In genomic region chr6:52238155-52238545, GRCm38 (mm10) we compare ENCODE assay signal across 15 mouse cellular contexts. TPM values are rescaled to one million over a fixed set of nuclear protein-coding genes. Genes with fewer than 3 reads are reported as not detected.
DNase-seq lines count a peak whose midpoint lies in the region; ATAC-seq lines count a peak whose summit lies in the region.
"Had no signal": no experiment of that assay in that cellular context is flagged by ENCODE, and none has a peak within 500 bp of the region (broad histone marks: within the 10 kb centered on the region; RNA-seq: fewer than 3 reads in every experiment).

No protein-coding gene starts in this region.

- no peak overlapping the region for H3K9ac ChIP-seq in hindbrain, embryonic 11.5 days (ENCODE audit: low read depth, low read length)
- H3K9ac ChIP-seq in hindbrain, embryonic 12.5 days: no peak overlapping the region
- H3K9ac ChIP-seq in intestine, embryonic 15.5 days: no peak overlapping the region
- peak overlapping the region; percentile 97 for H3K9ac ChIP-seq in neural tube, embryonic 13.5 days
- H3K9ac ChIP-seq in hindbrain, embryonic 14.5 days: no peak overlapping the region
- H3K9ac ChIP-seq: heart, embryonic 15.5 days had no signal

- H3K27me3 ChIP-seq in hindbrain, embryonic 11.5 days (ENCODE audit: control insufficient read depth, insufficient read depth, low read length): peaks cover 94% of the 10 kb centered on the region
- peaks cover 97% of the 10 kb centered on the region for H3K27me3 ChIP-seq in hindbrain, embryonic 12.5 days
- H3K27me3 ChIP-seq in intestine, embryonic 15.5 days (replicated peaks): peaks cover 91% of the 10 kb centered on the region
- H3K27me3 ChIP-seq in neural tube, embryonic 13.5 days: peaks cover 71% of the 10 kb centered on the region
- H3K27me3 ChIP-seq in hindbrain, embryonic 14.5 days (ENCODE audit: control insufficient read depth, insufficient read depth, low read length): peaks cover 100% of the 10 kb centered on the region

- DNase-seq in hindbrain, embryonic 11.5 days (ENCODE audit: low spot score): peak; percentile 64
- peak; percentile 35 for DNase-seq in kidney, postnatal 14 days
- DNase-seq in natural killer cell, adult 2 months (ENCODE audit: low spot score in 2 of 2): no peak
- no peak for DNase-seq in hindbrain, embryonic 14.5 days (ENCODE audit: low spot score)
- DNase-seq: cerebellum, adult 18-20 months had no signal

- H3K4me2 ChIP-seq in hindbrain, embryonic 11.5 days (replicated peaks; ENCODE audit: low read depth, low read length): no peak overlapping the region
- no peak overlapping the region for H3K4me2 ChIP-seq in hindbrain, embryonic 12.5 days (replicated peaks)
- peak overlapping the region; percentile 28 for H3K4me2 ChIP-seq in intestine, embryonic 15.5 days (replicated peaks)
- H3K4me2 ChIP-seq in neural tube, embryonic 13.5 days: peak overlapping the region; percentile 97
- H3K4me2 ChIP-seq in hindbrain, embryonic 14.5 days (replicated peaks): no peak overlapping the region
- H3K4me2 ChIP-seq: heart, embryonic 15.5 days had no signal

- ATAC-seq in hindbrain, embryonic 11.5 days (ENCODE audit: low FRiP score): no peak
- ATAC-seq in hindbrain, embryonic 12.5 days (ENCODE audit: low FRiP score): no peak
- no peak for ATAC-seq in intestine, embryonic 15.5 days
- ATAC-seq in neural tube, embryonic 13.5 days (ENCODE audit: low read depth): no peak
- ATAC-seq in hindbrain, embryonic 14.5 days (ENCODE audit: low FRiP score): no peak
- no peak for ATAC-seq in inflammation-experienced regulatory T-cells, adult 6 months
- ATAC-seq: hindbrain, embryonic 16.5 days had no signal

- no peak overlapping the region for H3K4me3 ChIP-seq in hindbrain, embryonic 11.5 days (ENCODE audit: low read depth, low read length)
- H3K4me3 ChIP-seq in hindbrain, embryonic 12.5 days: no peak overlapping the region
- H3K4me3 ChIP-seq in intestine, embryonic 15.5 days (replicated peaks): peak overlapping the region; percentile 2; the same call in 1 of the 2 replicates
- peak overlapping the region; percentile 59 for H3K4me3 ChIP-seq in neural tube, embryonic 13.5 days
- H3K4me3 ChIP-seq in hindbrain, embryonic 14.5 days (replicated peaks; ENCODE audit: low read length): no peak overlapping the region
- H3K4me3 ChIP-seq: heart, embryonic 15.5 days; megakaryocyte, embryonic 14.5 days had no signal

- H3K36me3 ChIP-seq in hindbrain, embryonic 11.5 days (ENCODE audit: control insufficient read depth, insufficient read depth, low read length): no peaks in the 10 kb centered on the region
- no peaks in the 10 kb centered on the region for H3K36me3 ChIP-seq in hindbrain, embryonic 12.5 days
- no peaks in the 10 kb centered on the region for H3K36me3 ChIP-seq in intestine, embryonic 15.5 days
- no peaks in the 10 kb centered on the region for H3K36me3 ChIP-seq in neural tube, embryonic 13.5 days
- H3K36me3 ChIP-seq in hindbrain, embryonic 14.5 days (replicated peaks; ENCODE audit: control insufficient read depth, insufficient read depth): no peaks in the 10 kb centered on the region
- H3K36me3 ChIP-seq: heart, embryonic 15.5 days had no signal

- no peak overlapping the region for H3K27ac ChIP-seq in hindbrain, embryonic 11.5 days (ENCODE audit: low read depth, low read length)
- H3K27ac ChIP-seq in hindbrain, embryonic 12.5 days: no peak overlapping the region
- no peak overlapping the region for H3K27ac ChIP-seq in intestine, embryonic 15.5 days
- peak overlapping the region; percentile 73 for H3K27ac ChIP-seq in neural tube, embryonic 13.5 days (replicated peaks)
- no peak overlapping the region for H3K27ac ChIP-seq in hindbrain, embryonic 14.5 days
- H3K27ac ChIP-seq: heart, embryonic 15.5 days had no signal

- 3% methylated on average over 7 of the region's 7 CpGs for WGBS in hindbrain, embryonic 11.5 days
- 4% methylated on average over 7 of the region's 7 CpGs for WGBS in hindbrain, embryonic 12.5 days
- 5% methylated on average over 7 of the region's 7 CpGs for WGBS in intestine, embryonic 15.5 days
- WGBS in neural tube, embryonic 13.5 days: 7% methylated on average over 7 of the region's 7 CpGs
- 4% methylated on average over 7 of the region's 7 CpGs for WGBS in hindbrain, embryonic 14.5 days

- H3K9me3 ChIP-seq in hindbrain, embryonic 11.5 days (ENCODE audit: control insufficient read depth, low read length): no peaks in the 10 kb centered on the region
- H3K9me3 ChIP-seq in hindbrain, embryonic 12.5 days (replicated peaks): no peaks in the 10 kb centered on the region
- no peaks in the 10 kb centered on the region for H3K9me3 ChIP-seq in intestine, embryonic 15.5 days
- H3K9me3 ChIP-seq in neural tube, embryonic 13.5 days: no peaks in the 10 kb centered on the region
- no peaks in the 10 kb centered on the region for H3K9me3 ChIP-seq in hindbrain, embryonic 14.5 days (ENCODE audit: control insufficient read depth, low read length)
- H3K9me3 ChIP-seq: heart, embryonic 15.5 days had no signal

- H3K4me1 ChIP-seq in hindbrain, embryonic 11.5 days (replicated peaks; ENCODE audit: control insufficient read depth, insufficient read depth, low read length): 0 out of 2 replicates have a peak, but pooled peaks cover 3% of the 10 kb centered on the region
- H3K4me1 ChIP-seq in hindbrain, embryonic 12.5 days: no peaks in the 10 kb centered on the region; the same call in 1 of the 2 replicates
- H3K4me1 ChIP-seq in intestine, embryonic 15.5 days (replicated peaks): peaks cover 14% of the 10 kb centered on the region
- H3K4me1 ChIP-seq in neural tube, embryonic 13.5 days (replicated peaks): peaks cover 29% of the 10 kb centered on the region
- H3K4me1 ChIP-seq in hindbrain, embryonic 14.5 days (replicated peaks; ENCODE audit: control insufficient read depth, insufficient read depth, low read length): no peaks in the 10 kb centered on the region

RNA-seq across cellular contexts. Expression of gene Hoxa10, which starts 2.5 kb away (rescaled TPM):
- not detected in 2 replicates for polyA plus RNA-seq in hindbrain, embryonic 11.5 days (2014; fragmentation: Nextera tagmentation; extraction: Ambion mirVana)
- not detected in 2 replicates for polyA plus RNA-seq in hindbrain, embryonic 12.5 days (2016; fragmentation: Nextera tagmentation; extraction: Ambion mirVana)
- 11.4 and 20.2 TPM in 2 replicates for polyA plus RNA-seq in intestine, embryonic 15.5 days (2015; fragmentation: Nextera tagmentation; extraction: Ambion mirVana)
- 77.8 and 86.6 TPM in 2 replicates for polyA plus RNA-seq in neural tube, embryonic 13.5 days (2015; fragmentation: Nextera tagmentation; extraction: Ambion mirVana)
- 0.37 TPM in 1 of 2 replicates, not detected in the other for polyA plus RNA-seq in hindbrain, embryonic 14.5 days (2014; fragmentation: Nextera tagmentation; extraction: Ambion mirVana)
- not detected for polyA plus RNA-seq in inflammation-experienced regulatory T-cells, adult 6 months (2017; shearing (Covaris generic))
- polyA plus RNA-seq: hindbrain, embryonic 16.5 days; liver, adult 2 months; lung, embryonic 16.5 days had no signal

RNA-seq across cellular contexts. Expression of gene Hoxa9, which starts 7.3 kb away (rescaled TPM):
- 0.25 and 1.1 TPM in 2 replicates for polyA plus RNA-seq in hindbrain, embryonic 11.5 days (2014; fragmentation: Nextera tagmentation; extraction: Ambion mirVana)
- polyA plus RNA-seq in hindbrain, embryonic 12.5 days (2016; fragmentation: Nextera tagmentation; extraction: Ambion mirVana): 0.12 TPM in 1 of 2 replicates, not detected in the other
- polyA plus RNA-seq in intestine, embryonic 15.5 days (2015; fragmentation: Nextera tagmentation; extraction: Ambion mirVana): 5.3 and 6.3 TPM in 2 replicates
- polyA plus RNA-seq in neural tube, embryonic 13.5 days (2015; fragmentation: Nextera tagmentation; extraction: Ambion mirVana): 125 and 130 TPM in 2 replicates
- 1.5 and 2.0 TPM in 2 replicates for polyA plus RNA-seq in hindbrain, embryonic 14.5 days (2014; fragmentation: Nextera tagmentation; extraction: Ambion mirVana)
- under 1 TPM in 2 of 3 experiments, not detected in 1; 0.13 to 0.32 TPM for polyA plus RNA-seq in inflammation-experienced regulatory T-cells, adult 6 months (2017; shearing (Covaris generic))

RNA-seq across cellular contexts. Expression of gene Hoxa11, which starts 7.5 kb away (rescaled TPM):
- polyA plus RNA-seq in hindbrain, embryonic 11.5 days (2014; fragmentation: Nextera tagmentation; extraction: Ambion mirVana): not detected in 2 replicates
- polyA plus RNA-seq in hindbrain, embryonic 12.5 days (2016; fragmentation: Nextera tagmentation; extraction: Ambion mirVana): not detected in 2 replicates
- 2.0 and 3.3 TPM in 2 replicates for polyA plus RNA-seq in intestine, embryonic 15.5 days (2015; fragmentation: Nextera tagmentation; extraction: Ambion mirVana)
- 4.7 and 5.7 TPM in 2 replicates for polyA plus RNA-seq in neural tube, embryonic 13.5 days (2015; fragmentation: Nextera tagmentation; extraction: Ambion mirVana)
- not detected in 2 replicates for polyA plus RNA-seq in hindbrain, embryonic 14.5 days (2014; fragmentation: Nextera tagmentation; extraction: Ambion mirVana)
- polyA plus RNA-seq in inflammation-experienced regulatory T-cells, adult 6 months (2017; shearing (Covaris generic)): not detected
- polyA plus RNA-seq: heart, embryonic 15.5 days; hindbrain, embryonic 16.5 days; liver, adult 2 months; lung, embryonic 16.5 days; thymus, postnatal 0 days had no signal

RNA-seq across cellular contexts. Expression of gene Hoxa7, which starts 16.5 kb away (rescaled TPM):
- polyA plus RNA-seq in hindbrain, embryonic 11.5 days (2014; fragmentation: Nextera tagmentation; extraction: Ambion mirVana): 0.34 and 1.9 TPM in 2 replicates
- polyA plus RNA-seq in hindbrain, embryonic 12.5 days (2016; fragmentation: Nextera tagmentation; extraction: Ambion mirVana): 0.79 and 1.0 TPM in 2 replicates
- 7.5 and 9.4 TPM in 2 replicates for polyA plus RNA-seq in intestine, embryonic 15.5 days (2015; fragmentation: Nextera tagmentation; extraction: Ambion mirVana)
- 117 and 125 TPM in 2 replicates for polyA plus RNA-seq in neural tube, embryonic 13.5 days (2015; fragmentation: Nextera tagmentation; extraction: Ambion mirVana)
- polyA plus RNA-seq in hindbrain, embryonic 14.5 days (2014; fragmentation: Nextera tagmentation; extraction: Ambion mirVana): 18.7 and 25.2 TPM in 2 replicates
- polyA plus RNA-seq in inflammation-experienced regulatory T-cells, adult 6 months (2017; shearing (Covaris generic)): not detected

RNA-seq across cellular contexts. Expression of gene Hoxa13, which starts 22.5 kb away (rescaled TPM):
- polyA plus RNA-seq in hindbrain, embryonic 11.5 days (2014; fragmentation: Nextera tagmentation; extraction: Ambion mirVana): not detected in 2 replicates
- not detected in 2 replicates for polyA plus RNA-seq in hindbrain, embryonic 12.5 days (2016; fragmentation: Nextera tagmentation; extraction: Ambion mirVana)
- polyA plus RNA-seq in intestine, embryonic 15.5 days (2015; fragmentation: Nextera tagmentation; extraction: Ambion mirVana): 0.59 and 0.61 TPM in 2 replicates
- polyA plus RNA-seq in neural tube, embryonic 13.5 days (2015; fragmentation: Nextera tagmentation; extraction: Ambion mirVana): 0.08 and 0.32 TPM in 2 replicates
- not detected in 2 replicates for polyA plus RNA-seq in hindbrain, embryonic 14.5 days (2014; fragmentation: Nextera tagmentation; extraction: Ambion mirVana)
- not detected for polyA plus RNA-seq in inflammation-experienced regulatory T-cells, adult 6 months (2017; shearing (Covaris generic))
- polyA plus RNA-seq: heart, embryonic 15.5 days; hindbrain, embryonic 16.5 days; liver, adult 2 months; lung, embryonic 16.5 days; thymus, postnatal 0 days had no signal

Comparison
In these comparisons a context has a peak if more than half of its experiments do, and no peak if none do; other contexts are left out.
1. DNase-seq: peak in hindbrain, embryonic 11.5 days (single experiment) and kidney, postnatal 14 days (single experiment); none in natural killer cell, adult 2 months (0 of 2) and hindbrain, embryonic 14.5 days (single experiment).
2. H3K4me2 ChIP-seq: peak in intestine, embryonic 15.5 days (single experiment) and neural tube, embryonic 13.5 days (single experiment); none in hindbrain, embryonic 11.5 days (single experiment), hindbrain, embryonic 12.5 days (single experiment) and hindbrain, embryonic 14.5 days (single experiment).
3. H3K4me3 ChIP-seq: peak in intestine, embryonic 15.5 days (single experiment) and neural tube, embryonic 13.5 days (single experiment); none in hindbrain, embryonic 11.5 days (single experiment), hindbrain, embryonic 12.5 days (single experiment) and hindbrain, embryonic 14.5 days (single experiment).
4. RNA of gene Hoxa9, which starts 7.3 kb away (polyA plus RNA-seq): 125 to 130 TPM in neural tube, embryonic 13.5 days; 5.3 to 6.3 TPM in intestine, embryonic 15.5 days, 1.5 to 2.0 TPM in hindbrain, embryonic 14.5 days, 0.25 to 1.1 TPM in hindbrain, embryonic 11.5 days, 0.13 to 0.32 TPM in inflammation-experienced regulatory T-cells, adult 6 months and 0.12 TPM in hindbrain, embryonic 12.5 days; every median in the first group is over 10 times any median in the second.